Mouse (Mus musculus): ENCODE measurements around the gene Lonrf2. TPM values are rescaled to one million over a fixed set of nuclear protein-coding genes. Genes with fewer than 3 reads are reported as not detected.

The Lonrf2 gene
- polyA plus RNA-seq, 1 experiment from 2014 or later, result 4.2 TPM

- Histone ChIP-seq H3K27ac (ENCODE audit: low read depth, low read length) (no peak overlapping the region), H3K4me2 (no peak overlapping the region), H3K36me3 (ENCODE audit: control insufficient read depth, insufficient read depth, low read length) (no peaks in the 10 kb centered on the region), H3K9ac (ENCODE audit: low read length) (no peak overlapping the region), H3K27me3 (ENCODE audit: control insufficient read depth, insufficient read depth, low read length) (no peaks in the 10 kb centered on the region), H3K4me3 (ENCODE audit: low read depth, low read length) (no peak overlapping the region), H3K4me1 (ENCODE audit: control insufficient read depth, insufficient read depth, low read length) (peaks cover 8% of the 10 kb centered on the region; the same call in 1 of the 2 replicates), H3K9me3 (ENCODE audit: control insufficient read depth, low read length) (no peaks in the 10 kb centered on the region)
- ATAC-seq (ENCODE audit: low FRiP score) (peak; percentile 75), DNase-seq (ENCODE audit: low spot score, missing footprints) (peak; percentile 96)
- WGBS, result 10% methylated on average over 11 of the region's 11 CpGs
Measured at GRCm38 (mm10) chr1:38767812-38768211, 68.7 kb downstream of the Lonrf2 start.

GRCm38 (mm10) chr1:38766661-38767572 is 69.6 kb downstream of the Lonrf2 start:
- H3K27me3 ChIP-seq (ENCODE audit: control insufficient read depth, insufficient read depth, low read length), result no peaks in the 10 kb centered on the region
- H3K4me1 ChIP-seq (ENCODE audit: control insufficient read depth, insufficient read depth, low read length), result peaks cover 8% of the 10 kb centered on the region; the same call in 1 of the 2 replicates
- 0 out of 2 replicates have a peak overlapping the region, but pooled peaks have one; percentile 6 for H3K9ac ChIP-seq (ENCODE audit: low read length)
- no peaks in the 10 kb centered on the region for H3K9me3 ChIP-seq (ENCODE audit: control insufficient read depth, low read length)
- ATAC-seq (ENCODE audit: low FRiP score), result peak; percentile 71
- DNase-seq (ENCODE audit: low spot score, missing footprints), result peak; percentile 96
- H3K4me2 ChIP-seq, result peak overlapping the region; percentile 12; the same call in 1 of the 2 replicates
- H3K27ac ChIP-seq (ENCODE audit: low read depth, low read length), result no peak overlapping the region
- no peaks in the 10 kb centered on the region for H3K36me3 ChIP-seq (ENCODE audit: control insufficient read depth, insufficient read depth, low read length)
- WGBS, result 31% methylated on average over 18 of the region's 18 CpGs
- H3K4me3 ChIP-seq (ENCODE audit: low read depth, low read length), result no peak overlapping the region

GRCm38 (mm10) chr1:38766254-38766653 is 70.3 kb downstream of the Lonrf2 start:
- Histone ChIP-seq H3K27ac (ENCODE audit: low read depth, low read length) (no peak overlapping the region), H3K27me3 (ENCODE audit: control insufficient read depth, insufficient read depth, low read length) (no peaks in the 10 kb centered on the region), H3K9ac (ENCODE audit: low read length) (no peak overlapping the region), H3K4me1 (ENCODE audit: control insufficient read depth, insufficient read depth, low read length) (peaks cover 8% of the 10 kb centered on the region; the same call in 1 of the 2 replicates), H3K4me2 (no peak overlapping the region), H3K36me3 (ENCODE audit: control insufficient read depth, insufficient read depth, low read length) (no peaks in the 10 kb centered on the region), H3K4me3 (ENCODE audit: low read depth, low read length) (no peak overlapping the region), H3K9me3 (ENCODE audit: control insufficient read depth, low read length) (no peaks in the 10 kb centered on the region)
- DNase-seq (ENCODE audit: low spot score, missing footprints) (no peak), ATAC-seq (ENCODE audit: low FRiP score) (peak; percentile 27; the same call in 1 of the 2 replicates)
- WGBS, result 49% methylated on average over 4 of the region's 4 CpGs

GRCm38 (mm10) chr1:38763960-38764613 is 72.4 kb downstream of the Lonrf2 start:
- Histone ChIP-seq H3K9me3 (ENCODE audit: control insufficient read depth, low read length) (no peaks in the 10 kb centered on the region), H3K4me1 (ENCODE audit: control insufficient read depth, insufficient read depth, low read length) (peaks cover 8% of the 10 kb centered on the region; the same call in 1 of the 2 replicates), H3K27ac (ENCODE audit: low read depth, low read length) (no peak overlapping the region), H3K4me2 (no peak overlapping the region), H3K27me3 (ENCODE audit: control insufficient read depth, insufficient read depth, low read length) (no peaks in the 10 kb centered on the region), H3K4me3 (ENCODE audit: low read depth, low read length) (no peak overlapping the region), H3K36me3 (ENCODE audit: control insufficient read depth, insufficient read depth, low read length) (no peaks in the 10 kb centered on the region), H3K9ac (ENCODE audit: low read length) (no peak overlapping the region)
- DNase-seq (ENCODE audit: low spot score, missing footprints), result peak; percentile 80
- 55% methylated on average over 10 of the region's 10 CpGs for WGBS
- no peak for ATAC-seq (ENCODE audit: low FRiP score)

DNA sequence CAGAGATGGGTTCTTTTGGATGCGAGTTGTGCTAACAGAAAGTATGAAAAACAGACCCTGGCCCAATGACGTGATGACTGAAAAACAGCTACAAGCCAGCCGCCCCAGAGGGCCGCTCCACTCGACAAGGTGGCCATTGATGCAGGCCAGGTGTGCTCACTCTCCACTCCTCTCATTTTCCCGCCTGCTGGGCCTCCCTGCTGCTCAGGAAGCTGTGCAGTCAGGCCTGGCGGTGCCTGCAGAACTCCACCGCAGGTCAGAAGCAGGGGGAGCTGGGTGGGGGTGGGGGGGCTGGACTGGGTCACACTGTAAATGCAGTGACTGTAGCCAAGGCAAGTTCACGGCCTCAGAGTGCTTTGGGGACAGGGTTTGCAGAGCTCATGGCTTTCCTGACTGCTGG is 76.1 kb downstream of the Lonrf2 start:
- no peak overlapping the region for H3K4me2 ChIP-seq
- ATAC-seq (ENCODE audit: low FRiP score), result no peak

DNA sequence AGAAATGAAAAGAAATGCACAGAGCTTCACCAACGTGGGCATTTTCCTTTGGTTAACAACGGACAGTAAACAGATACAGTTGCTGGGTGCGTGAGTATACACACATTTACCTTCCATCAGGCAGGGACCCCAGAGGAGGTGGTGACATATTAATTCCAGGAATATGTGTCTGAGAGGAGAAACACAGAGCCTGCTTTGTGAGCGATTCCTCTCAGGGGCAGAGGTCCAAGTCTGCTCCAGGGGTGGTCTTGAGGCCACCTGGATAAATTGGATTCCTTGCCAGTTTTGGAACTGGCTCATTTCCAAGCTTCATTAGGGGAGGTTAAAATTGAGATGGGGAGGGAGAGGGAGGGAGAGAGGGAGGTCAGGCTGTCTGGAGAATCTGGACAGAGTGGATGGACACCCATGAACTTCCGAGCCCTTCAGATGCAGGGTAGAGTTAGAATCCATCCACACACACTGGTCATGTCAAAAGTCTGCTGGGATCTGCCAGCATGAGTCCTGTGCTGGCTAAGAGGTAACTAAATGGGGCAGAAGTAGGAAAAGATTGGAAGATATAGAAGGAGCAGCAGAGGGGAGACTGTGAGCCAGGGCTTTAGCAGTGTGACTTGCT is 78.6 kb downstream of the Lonrf2 start:
- no peak for ATAC-seq (ENCODE audit: low FRiP score)
- no peak overlapping the region for H3K4me3 ChIP-seq (ENCODE audit: low read depth, low read length)
- DNase-seq (ENCODE audit: low spot score, missing footprints), result no peak
- H3K9me3 ChIP-seq (ENCODE audit: control insufficient read depth, low read length), result no peaks in the 10 kb centered on the region
- no peak overlapping the region for H3K27ac ChIP-seq (ENCODE audit: low read depth, low read length)
- no peak overlapping the region for H3K4me2 ChIP-seq
- H3K9ac ChIP-seq (ENCODE audit: low read length), result no peak overlapping the region
- H3K27me3 ChIP-seq (ENCODE audit: control insufficient read depth, insufficient read depth, low read length), result no peaks in the 10 kb centered on the region
- H3K4me1 ChIP-seq (ENCODE audit: control insufficient read depth, insufficient read depth, low read length), result no peaks in the 10 kb centered on the region
- WGBS, result 83% methylated on average over 5 of the region's 5 CpGs
- H3K36me3 ChIP-seq (ENCODE audit: control insufficient read depth, insufficient read depth, low read length), result no peaks in the 10 kb centered on the region

More for the DNA sequence above, 76.1 kb downstream of the Lonrf2 start:
- Histone ChIP-seq H3K4me3 (ENCODE audit: low read depth, low read length) (no peak overlapping the region), H3K9ac (ENCODE audit: low read length) (no peak overlapping the region), H3K4me1 (ENCODE audit: control insufficient read depth, insufficient read depth, low read length) (no peaks in the 10 kb centered on the region), H3K27me3 (ENCODE audit: control insufficient read depth, insufficient read depth, low read length) (no peaks in the 10 kb centered on the region), H3K27ac (ENCODE audit: low read depth, low read length) (no peak overlapping the region), H3K9me3 (ENCODE audit: control insufficient read depth, low read length) (no peaks in the 10 kb centered on the region), H3K36me3 (ENCODE audit: control insufficient read depth, insufficient read depth, low read length) (no peaks in the 10 kb centered on the region)
- 49% methylated on average over 9 of the region's 9 CpGs for WGBS
- no peak for DNase-seq (ENCODE audit: low spot score, missing footprints)

DNA sequence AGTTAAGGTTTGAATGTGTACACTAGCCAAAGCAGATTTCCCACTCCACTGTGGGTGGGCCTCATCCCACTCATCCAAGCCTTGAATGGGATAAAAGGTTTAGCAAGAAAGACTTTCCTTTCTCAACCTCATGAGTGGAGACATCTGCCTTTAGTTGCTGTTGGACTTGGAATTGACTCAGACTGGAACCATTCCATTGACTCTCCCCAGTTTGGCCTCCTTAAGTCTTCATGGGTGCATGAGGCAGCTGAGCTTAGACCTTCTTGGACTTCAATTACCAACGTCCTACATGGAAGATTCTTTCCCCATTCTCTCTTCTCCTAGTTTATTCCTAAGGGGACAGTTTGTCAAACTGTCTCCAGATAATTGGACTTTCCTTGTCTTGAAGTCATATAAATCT is 92.6 kb downstream of the Lonrf2 start:
- Histone ChIP-seq H3K9ac (ENCODE audit: low read length) (no peak overlapping the region), H3K9me3 (ENCODE audit: control insufficient read depth, low read length) (no peaks in the 10 kb centered on the region), H3K27me3 (ENCODE audit: control insufficient read depth, insufficient read depth, low read length) (no peaks in the 10 kb centered on the region), H3K27ac (ENCODE audit: low read depth, low read length) (no peak overlapping the region), H3K36me3 (ENCODE audit: control insufficient read depth, insufficient read depth, low read length) (no peaks in the 10 kb centered on the region), H3K4me2 (no peak overlapping the region), H3K4me1 (ENCODE audit: control insufficient read depth, insufficient read depth, low read length) (no peaks in the 10 kb centered on the region), H3K4me3 (ENCODE audit: low read depth, low read length) (no peak overlapping the region)
- DNase-seq (ENCODE audit: low spot score, missing footprints), result no peak
- ATAC-seq (ENCODE audit: low FRiP score), result no peak
- 57% methylated on average over 1 of the region's 1 CpGs for WGBS
